In genomic region chr5:150466132-150466531, GRCm38 (mm10) we compare ENCODE assay signal across 9 mouse cellular contexts. TPM values are rescaled to one million over a fixed set of nuclear protein-coding genes. Genes with fewer than 3 reads are reported as not detected.
DNase-seq lines count a peak whose midpoint lies in the region; ATAC-seq and TF ChIP-seq lines count a peak whose summit lies in the region.
"Had no signal": no experiment of that assay in that cellular context is flagged by ENCODE, and none has a peak within 500 bp of the region (broad histone marks: within the 10 kb centered on the region; RNA-seq: fewer than 3 reads in every experiment).

No protein-coding gene starts in this region.

- no peaks in the 10 kb centered on the region for H3K79me2 ChIP-seq in liver, adult 2 months (ENCODE audit: control insufficient read depth, insufficient read depth, low read length)

- 0 out of 2 replicates have a peak, but pooled peaks cover 2% of the 10 kb centered on the region for H3K9me3 ChIP-seq in kidney, embryonic 14.5 days (ENCODE audit: control insufficient read depth, low read length)

- no peaks in the 10 kb centered on the region for H3K27me3 ChIP-seq in kidney, embryonic 14.5 days (ENCODE audit: control insufficient read depth, insufficient read depth, low read length)
- no peaks in the 10 kb centered on the region for H3K27me3 ChIP-seq in liver, adult 2 months (ENCODE audit: control insufficient read depth, insufficient read depth, low read length)

- TF ChIP-seq POLR2A in liver, adult 2 months (IDR thresholded peaks at IDR 0.05; ENCODE audit: extremely low read depth, insufficient read depth, low read length): no peak

- no peaks in the 10 kb centered on the region for H3K36me3 ChIP-seq in kidney, embryonic 14.5 days (ENCODE audit: control insufficient read depth, insufficient read depth, low read length)
- no peaks in the 10 kb centered on the region for H3K36me3 ChIP-seq in liver, adult 2 months (ENCODE audit: control insufficient read depth, insufficient read depth, low read length)

- peak; percentile 28; the same call in 1 of the 2 replicates for ATAC-seq in granulocyte monocyte progenitor cell, adult 5-6 weeks (replicated peaks; ENCODE audit: poor library complexity, severe bottlenecking)
- ATAC-seq in kidney, embryonic 14.5 days (ENCODE audit: low FRiP score, low TSS enrichment): peak; percentile 92

- H3K27ac ChIP-seq in kidney, embryonic 14.5 days (ENCODE audit: low read depth, low read length): no peak overlapping the region
- H3K27ac ChIP-seq in liver, adult 2 months (replicated peaks; ENCODE audit: insufficient read depth, low read depth, low read length): no peak overlapping the region; the same call in 1 of the 2 replicates

- 0 out of 2 replicates have a peak overlapping the region, but pooled peaks have one; percentile 19 for H3K4me2 ChIP-seq in kidney, embryonic 14.5 days (replicated peaks; ENCODE audit: low read depth, low read length)

- peak; percentile 33 for DNase-seq in embryo, embryonic 11 days
- no peak for DNase-seq in embryo, embryonic 9.5 days (ENCODE audit: extremely low spot score)
- peak; percentile 74 for DNase-seq in cerebellum, adult 9-11 months
- peak; percentile 48 for DNase-seq in liver, adult 2 months (ENCODE audit: extremely low read depth, low read depth, low spot score)
- peak; percentile 73 to 83 for DNase-seq in right cerebral cortex, postnatal 10 days (ENCODE audit: low spot score in 2 of 2)
- DNase-seq in thymus, postnatal 4 days: no peak

- H3K4me1 ChIP-seq in kidney, embryonic 14.5 days (ENCODE audit: control insufficient read depth, insufficient read depth, low read length): peaks cover 3% of the 10 kb centered on the region; the same call in 1 of the 2 replicates
- no peaks in the 10 kb centered on the region; the same call in 1 of the 2 replicates for H3K4me1 ChIP-seq in liver, adult 2 months (ENCODE audit: control insufficient read depth, insufficient read depth, low read length)

- TF ChIP-seq CTCF in liver, adult 2 months (IDR thresholded peaks at IDR 0.05; ENCODE audit: low read depth, low read length): no peak

- 48% methylated on average over 12 of the region's 12 CpGs for WGBS in kidney, embryonic 14.5 days
- WGBS in liver, adult 2 months: 77% methylated on average over 12 of the region's 12 CpGs

- no peak overlapping the region for H3K9ac ChIP-seq in kidney, embryonic 14.5 days (ENCODE audit: low read depth, low read length)
- H3K9ac ChIP-seq in liver, adult 2 months (ENCODE audit: low read depth, low read length): no peak overlapping the region

- no peak overlapping the region for H3K4me3 ChIP-seq in kidney, embryonic 14.5 days (ENCODE audit: low read length)
- no peak overlapping the region for H3K4me3 ChIP-seq in liver, adult 2 months (ENCODE audit: insufficient read depth, low read depth, low read length)

RNA-seq across cellular contexts. Expression of gene Zar1l, which starts 51.8 kb away (rescaled TPM):
- total RNA-seq in granulocyte monocyte progenitor cell, adult 5-6 weeks (2014; fragmentation: Nextera tagmentation): not detected in 2 replicates
- not detected in 2 replicates for total RNA-seq in granulocyte monocyte progenitor cell, adult 5-6 weeks (2017)
- not detected in 2 replicates for polyA plus RNA-seq in kidney, embryonic 14.5 days (2014; fragmentation: Nextera tagmentation; extraction: Ambion mirVana)
- not detected in 2 replicates for total RNA-seq in liver, adult 2 months (2014; rRNA removed)
- polyA plus RNA-seq in liver, adult 2 months (2012; rRNA removed): not detected in 2 replicates
- polyA plus RNA-seq: C2C12 had no signal

RNA-seq across cellular contexts. Expression of gene Brca2, which starts 56.3 kb away (rescaled TPM):
- total RNA-seq in granulocyte monocyte progenitor cell, adult 5-6 weeks (2014; fragmentation: Nextera tagmentation): 41.9 and 56.0 TPM in 2 replicates
- total RNA-seq in granulocyte monocyte progenitor cell, adult 5-6 weeks (2017): 37.4 and 38.8 TPM in 2 replicates
- 24.5 and 28.6 TPM in 2 replicates for polyA plus RNA-seq in kidney, embryonic 14.5 days (2014; fragmentation: Nextera tagmentation; extraction: Ambion mirVana)
- total RNA-seq in liver, adult 2 months (2014; rRNA removed): 2.6 and 3.2 TPM in 2 replicates
- 0.62 and 0.86 TPM in 2 replicates for polyA plus RNA-seq in liver, adult 2 months (2012; rRNA removed)

Comparison
In these comparisons a context has a peak if more than half of its experiments do, and no peak if none do; other contexts are left out.
1. DNase-seq: peak in embryo, embryonic 11 days (single experiment), cerebellum, adult 9-11 months (single experiment), liver, adult 2 months (single experiment) and right cerebral cortex, postnatal 10 days (2 of 2); none in embryo, embryonic 9.5 days (single experiment) and thymus, postnatal 4 days (single experiment).